Mouse (Mus musculus) thymus, adult 2 months (tissue): ENCODE measurements around the gene Celf3. TPM values are rescaled to one million over a fixed set of nuclear protein-coding genes. Genes with fewer than 3 reads are reported as not detected.

Source experiments
- DNase-seq: peaks from one replicate; pipeline ENCODE4 v3.0.0; 2021
- H3K27ac ChIP-seq: fragments of 200-500 bp; 2 replicates; pipeline ENCODE4 v1.5.1; 2012; ENCODE audit warnings: low read length, control low read depth; ENCODE audit not compliant: control insufficient read depth, insufficient read depth
- H3K27me3 ChIP-seq: fragments of 200-500 bp; 2 replicates; pipeline ENCODE4 v1.6.1; 2012; ENCODE audit warnings: mild to moderate bottlenecking, low read length, moderate library complexity, mixed read lengths; ENCODE audit not compliant: control insufficient read depth, insufficient read depth
- H3K36me3 ChIP-seq: fragments of 200-500 bp; 2 replicates; pipeline ENCODE4 v1.6.1; 2012; ENCODE audit warnings: mild to moderate bottlenecking, low read length, moderate library complexity; ENCODE audit not compliant: control insufficient read depth, insufficient read depth
- H3K4me1 ChIP-seq: fragments of 200-500 bp; replicated peaks from 2 replicates; pipeline ENCODE4 v1.6.1; 2012; ENCODE audit warnings: low read length; ENCODE audit not compliant: control insufficient read depth, insufficient read depth
- H3K4me3 ChIP-seq: fragments of 200-500 bp; 2 replicates; pipeline ENCODE4 v1.5.1; 2012; ENCODE audit warnings: mild to moderate bottlenecking, low read length, control low read depth, moderate library complexity; ENCODE audit not compliant: control insufficient read depth, insufficient read depth
- CTCF ChIP-seq: fragments of 200-500 bp; IDR thresholded peaks from 2 replicates; pipeline ENCODE4 v1.5.1; 2012; ENCODE audit warnings: mild to moderate bottlenecking, control low read depth, low read length, moderate library complexity, borderline replicate concordance; ENCODE audit not compliant: control insufficient read depth, poor library complexity, insufficient read depth; ENCODE audit errors: extremely low read depth
- POLR2A ChIP-seq: fragments of 200-500 bp; IDR thresholded peaks from 2 replicates; pipeline ENCODE4 v1.6.1; 2012; ENCODE audit warnings: mild to moderate bottlenecking, low read length, control low read depth, moderate library complexity; ENCODE audit not compliant: control insufficient read depth, poor library complexity, insufficient read depth; ENCODE audit errors: extremely low read depth
- WGBS: fragments of 180-500 bp; shearing (Covaris S2); methylation state at CpG from one replicate; pipeline ENCODE4 v1.1.7; 2018; 5-methylcytosine and 5-hydroxymethylcytosine counted together
- polyA plus RNA-seq: library from polyadenylated mRNA; depleted of rRNA; stranded (reverse); fragments of >200 nt; gene quantifications from 2 replicates; pipeline ENCODE4 v1.2.3, GENCODE M21; 2012

The Celf3 gene
- polyA plus RNA-seq, 1 experiment = 3.0 TPM

GRCm38 (mm10) chr3:94479564-94479963 lies 1.5 kb downstream of the Celf3 start:
- 9% methylated on average over 11 of the region's 11 CpGs for WGBS
- no peak overlapping the region for H3K27ac ChIP-seq
- peaks cover 11% of the 10 kb centered on the region; the same call in 1 of the 2 replicates for H3K27me3 ChIP-seq
- H3K4me1 ChIP-seq = no peaks in the 10 kb centered on the region
- no peak overlapping the region for H3K4me3 ChIP-seq
- no peaks in the 10 kb centered on the region for H3K36me3 ChIP-seq
- TF ChIP-seq POLR2A (no peak), CTCF (no peak)
- DNase-seq = no peak

- no peak for DNase-seq
- Histone ChIP-seq H3K36me3 (no peaks in the 10 kb centered on the region), H3K27ac (no peak within 1 kb of the TSS), H3K27me3 (peaks cover 11% of the 10 kb centered on the region; the same call in 1 of the 2 replicates), H3K4me3 (no peak within 1 kb of the TSS), H3K4me1 (no peaks in the 10 kb centered on the region)
- WGBS = 33% methylated on average over 16 of the region's 16 CpGs
- TF ChIP-seq CTCF = no peak
- TF ChIP-seq POLR2A = no peak
These were observed 2.3 kb downstream of the Celf3 start, which contains the start of gene Riiad1 for GRCm38 (mm10) chr3:94480291-94480884. Riiad1 (minus strand) TSS chr3:94480341.

- WGBS = 77% methylated on average over 4 of the region's 4 CpGs
- peaks cover 11% of the 10 kb centered on the region; the same call in 1 of the 2 replicates for H3K27me3 ChIP-seq
- H3K27ac ChIP-seq = no peak overlapping the region
- DNase-seq = no peak
- no peaks in the 10 kb centered on the region for H3K36me3 ChIP-seq
- H3K4me1 ChIP-seq = no peaks in the 10 kb centered on the region
- no peak for TF ChIP-seq CTCF
- no peak for TF ChIP-seq POLR2A
- no peak overlapping the region for H3K4me3 ChIP-seq
These were observed 3.3 kb downstream of the Celf3 start for GRCm38 (mm10) chr3:94481429-94481828.

- Histone ChIP-seq H3K27me3 (peaks cover 11% of the 10 kb centered on the region; the same call in 1 of the 2 replicates), H3K4me3 (no peak overlapping the region), H3K36me3 (no peaks in the 10 kb centered on the region), H3K4me1 (no peaks in the 10 kb centered on the region), H3K27ac (no peak overlapping the region)
- DNase-seq = no peak
- TF ChIP-seq POLR2A (no peak), CTCF (no peak)
- WGBS = 90% methylated on average over 17 of the region's 17 CpGs
These were observed 4.8 kb downstream of the Celf3 start for GRCm38 (mm10) chr3:94482764-94483385.

GRCm38 (mm10) chr3:94483790-94484439 lies 5.8 kb downstream of the Celf3 start:
- Histone ChIP-seq H3K4me1 (no peaks in the 10 kb centered on the region), H3K27me3 (peaks cover 6% of the 10 kb centered on the region; the same call in 1 of the 2 replicates), H3K4me3 (no peak overlapping the region), H3K27ac (no peak overlapping the region), H3K36me3 (no peaks in the 10 kb centered on the region)
- TF ChIP-seq CTCF = no peak
- no peak for TF ChIP-seq POLR2A
- WGBS = 60% methylated on average over 20 of the region's 20 CpGs
- no peak for DNase-seq

- H3K27me3 ChIP-seq = no peaks in the 10 kb centered on the region
- DNase-seq = no peak
- H3K4me3 ChIP-seq = no peak overlapping the region
- 92% methylated on average over 7 of the region's 7 CpGs for WGBS
- H3K4me1 ChIP-seq = no peaks in the 10 kb centered on the region
- TF ChIP-seq CTCF = no peak
- no peak for TF ChIP-seq POLR2A
- H3K27ac ChIP-seq = no peak overlapping the region
- no peaks in the 10 kb centered on the region for H3K36me3 ChIP-seq
These were observed 7.8 kb downstream of the Celf3 start for GRCm38 (mm10) chr3:94485922-94486321.

- no peak overlapping the region for H3K4me3 ChIP-seq
- H3K27ac ChIP-seq = no peak overlapping the region
- H3K27me3 ChIP-seq = no peaks in the 10 kb centered on the region
- 75% methylated on average over 6 of the region's 6 CpGs for WGBS
- no peak for DNase-seq
- no peaks in the 10 kb centered on the region for H3K4me1 ChIP-seq
- TF ChIP-seq CTCF (no peak), POLR2A (no peak)
- H3K36me3 ChIP-seq = no peaks in the 10 kb centered on the region
These were observed 9.5 kb downstream of the Celf3 start for GRCm38 (mm10) chr3:94487581-94487980.
